Mouse (Mus musculus) olfactory bulb, adult 2 months (tissue): ENCODE measurements at regions not wholly inside any gene's neighbourhood (a gene's known extent, or its start where the extent isn't known, plus 50 kb on each side); places are given as distances from the start of the nearest gene placed in this dataset.

ENCODE experiments used
- CTCF ChIP-seq: fragments of 200-500 bp; IDR thresholded peaks from 2 replicates; pipeline ENCODE4 v1.5.1; 2012; ENCODE audit warnings: low read depth, mild to moderate bottlenecking, low read length, moderate library complexity; ENCODE audit not compliant: insufficient read depth
- POLR2A ChIP-seq: fragments of 200-500 bp; IDR thresholded peaks from 2 replicates; pipeline ENCODE4 v1.6.1; 2012; ENCODE audit warnings: mild to moderate bottlenecking, low read depth, low read length, moderate library complexity; ENCODE audit not compliant: insufficient read depth

DNA sequence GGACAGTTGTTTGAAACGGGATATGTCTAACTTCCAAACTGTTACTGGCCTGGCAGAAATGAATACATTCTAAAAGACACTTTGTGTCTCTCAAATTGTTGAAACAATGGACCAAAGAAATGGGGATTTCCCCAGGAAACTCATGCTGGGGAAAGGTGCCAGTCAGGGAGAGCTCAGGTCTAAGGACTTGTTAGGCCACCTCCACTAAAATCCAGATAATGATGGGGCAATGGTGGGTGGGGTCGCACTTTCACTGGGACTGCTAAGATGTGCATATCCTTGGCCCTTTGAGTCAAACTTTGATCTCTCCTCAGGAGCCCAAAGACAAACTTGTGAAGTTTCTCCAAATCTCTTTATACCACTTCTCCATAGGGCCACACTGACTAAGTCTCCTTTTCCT, 361.9 kb upstream of the Adamts9 start:
- TF ChIP-seq POLR2A: no peak
- TF ChIP-seq CTCF: no peak
